Mouse (Mus musculus): ENCODE measurements at regions not wholly inside any gene's neighbourhood (a gene's known extent, or its start where the extent isn't known, plus 50 kb on each side); places are given as distances from the start of the nearest gene placed in this dataset.

DNA sequence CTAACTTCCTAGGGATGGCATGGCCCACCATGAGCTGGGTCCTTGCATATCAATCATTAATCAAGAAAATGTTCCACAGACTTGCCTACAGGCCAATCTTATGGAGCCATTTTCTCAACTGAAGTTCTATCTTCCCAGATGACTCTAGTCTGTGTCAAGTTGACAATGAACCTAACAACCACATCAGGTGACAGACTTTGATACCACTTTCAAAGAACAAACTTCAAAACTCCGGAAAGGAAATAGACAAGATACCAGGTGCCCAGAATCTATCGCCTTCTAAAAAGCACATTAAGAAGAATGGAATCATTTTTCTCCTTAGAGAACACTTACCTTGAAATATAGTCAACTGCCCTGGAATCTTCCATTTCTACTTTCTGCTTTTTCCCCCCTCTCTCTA, 192.8 kb upstream of the Nrp1 start:
- H3K9ac ChIP-seq (replicated peaks), result no peak overlapping the region
- H3K27me3 ChIP-seq, result no peaks in the 10 kb centered on the region
- no peaks in the 10 kb centered on the region for H3K36me3 ChIP-seq
- no peak for ATAC-seq (ENCODE audit: insufficient number of reproducible peaks, insufficient read depth, low FRiP score, low TSS enrichment, low read depth)
- H3K4me3 ChIP-seq (replicated peaks), result no peak overlapping the region
- no peaks in the 10 kb centered on the region for H3K4me1 ChIP-seq (replicated peaks)
- 100% methylated on average over 2 of the region's 2 CpGs for WGBS
- H3K4me2 ChIP-seq, result no peak overlapping the region
- no peaks in the 10 kb centered on the region for H3K9me3 ChIP-seq
- no peak overlapping the region for H3K27ac ChIP-seq

DNA sequence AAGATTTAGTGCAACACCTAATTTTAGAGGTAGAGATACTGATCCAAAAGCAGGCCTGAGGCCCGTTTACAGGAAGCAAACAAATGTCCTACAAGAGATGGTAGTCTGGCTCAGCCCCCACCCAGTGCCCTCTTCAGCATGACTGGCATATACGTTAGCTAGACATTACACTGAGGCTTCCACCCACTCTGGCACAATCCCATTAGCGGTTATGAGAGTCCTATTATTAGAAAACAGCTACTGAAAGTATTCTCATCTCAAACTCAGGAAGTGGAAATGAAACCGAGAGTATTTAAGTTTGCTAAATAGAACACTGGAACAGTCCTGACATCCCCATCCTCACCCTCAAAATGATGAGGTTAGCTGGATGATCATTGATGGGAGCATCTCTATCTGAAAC, 192.3 kb upstream of the Nrp1 start:
- no peak overlapping the region for H3K4me2 ChIP-seq
- WGBS, result 88% methylated on average over 4 of the region's 4 CpGs
- H3K9ac ChIP-seq (replicated peaks), result no peak overlapping the region
- H3K4me3 ChIP-seq (replicated peaks), result no peak overlapping the region
- H3K36me3 ChIP-seq, result no peaks in the 10 kb centered on the region
- H3K9me3 ChIP-seq, result no peaks in the 10 kb centered on the region
- no peaks in the 10 kb centered on the region for H3K4me1 ChIP-seq (replicated peaks)
- no peaks in the 10 kb centered on the region for H3K27me3 ChIP-seq
- H3K27ac ChIP-seq, result no peak overlapping the region
- no peak for ATAC-seq (ENCODE audit: insufficient number of reproducible peaks, insufficient read depth, low FRiP score, low TSS enrichment, low read depth)

DNA sequence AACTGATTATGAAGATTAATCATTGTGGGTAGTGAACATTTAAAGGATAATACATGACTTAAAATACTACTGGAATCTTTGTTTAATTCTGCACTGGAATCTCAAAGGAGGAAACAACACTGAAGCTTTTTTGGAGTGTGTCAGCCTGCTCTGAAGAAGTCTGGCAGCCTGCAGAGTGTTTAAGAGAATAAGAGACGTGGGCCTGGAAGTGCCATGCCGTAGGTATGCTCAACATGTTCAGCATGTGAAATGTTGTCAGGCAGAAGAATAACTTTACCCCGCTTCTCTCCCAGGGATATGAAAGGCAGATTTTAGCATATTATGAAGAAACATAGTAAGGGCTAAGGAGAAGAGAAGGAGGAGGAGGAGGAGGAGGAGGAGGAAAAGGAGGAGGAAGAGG, 189.6 kb upstream of the Nrp1 start:
- 88% methylated on average over 3 of the region's 3 CpGs for WGBS
- H3K9ac ChIP-seq (replicated peaks), result no peak overlapping the region

DNA sequence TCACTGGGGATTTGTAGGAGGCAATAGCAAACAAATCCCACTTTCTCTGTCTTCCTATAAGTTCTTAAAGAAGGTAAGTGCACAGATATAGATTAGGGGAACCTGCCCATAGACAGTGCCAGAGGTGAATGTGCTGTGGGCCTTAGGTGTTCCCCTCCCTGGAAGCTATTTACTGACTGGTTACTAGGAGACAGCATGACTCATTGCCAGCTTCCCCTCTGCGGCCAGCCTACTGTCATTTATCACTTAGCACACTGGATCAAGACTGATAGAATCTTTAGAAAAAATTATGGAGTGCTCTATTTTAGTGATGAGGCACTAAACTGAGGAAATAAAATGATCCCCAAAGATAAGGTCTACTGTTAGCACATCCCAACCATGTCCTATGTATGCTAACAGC, 187.3 kb upstream of the Nrp1 start:
- H3K4me2 ChIP-seq, result no peak overlapping the region
- H3K9me3 ChIP-seq, result no peaks in the 10 kb centered on the region
- no peak overlapping the region for H3K9ac ChIP-seq (replicated peaks)
- no peaks in the 10 kb centered on the region for H3K36me3 ChIP-seq
- no peak overlapping the region for H3K27ac ChIP-seq
- H3K4me3 ChIP-seq (replicated peaks), result no peak overlapping the region
- WGBS, result 48% methylated on average over 1 of the region's 1 CpGs
- no peaks in the 10 kb centered on the region for H3K4me1 ChIP-seq (replicated peaks)
- no peaks in the 10 kb centered on the region for H3K27me3 ChIP-seq
- ATAC-seq (ENCODE audit: insufficient number of reproducible peaks, insufficient read depth, low FRiP score, low TSS enrichment, low read depth), result no peak

More for the DNA sequence above, 189.6 kb upstream of the Nrp1 start:
- H3K4me3 ChIP-seq (replicated peaks), result no peak overlapping the region
- no peaks in the 10 kb centered on the region for H3K36me3 ChIP-seq
- ATAC-seq (ENCODE audit: insufficient number of reproducible peaks, insufficient read depth, low FRiP score, low TSS enrichment, low read depth), result no peak
- no peak overlapping the region for H3K4me2 ChIP-seq
- H3K9me3 ChIP-seq, result no peaks in the 10 kb centered on the region
- no peaks in the 10 kb centered on the region for H3K4me1 ChIP-seq (replicated peaks)
- H3K27me3 ChIP-seq, result no peaks in the 10 kb centered on the region
- H3K27ac ChIP-seq, result no peak overlapping the region

DNA sequence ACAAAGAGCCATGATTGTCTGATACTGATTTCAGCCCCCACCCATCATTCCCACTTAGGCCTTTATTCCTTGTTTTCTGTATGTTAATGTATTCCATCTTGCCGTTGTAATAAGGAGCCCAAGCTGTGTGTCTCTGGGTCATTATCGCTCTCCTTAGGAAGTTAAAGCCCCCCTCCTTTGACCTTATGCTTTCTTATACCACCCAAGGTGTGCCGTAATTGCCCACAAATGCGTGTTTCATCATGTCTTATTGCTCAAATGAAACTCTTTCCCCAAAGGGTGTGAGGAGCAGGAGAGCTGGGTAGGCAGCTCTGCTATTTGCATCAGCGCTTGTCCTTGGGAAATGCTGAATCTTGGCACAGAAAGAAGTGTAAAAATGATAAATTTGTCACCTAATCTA, 178.2 kb upstream of the Nrp1 start:
- H3K27ac ChIP-seq, result no peak overlapping the region
- no peaks in the 10 kb centered on the region for H3K27me3 ChIP-seq
- WGBS, result 43% methylated on average over 5 of the region's 5 CpGs
- H3K4me1 ChIP-seq (replicated peaks), result peaks cover 11% of the 10 kb centered on the region; the same call in 1 of the 2 replicates
- H3K4me3 ChIP-seq (replicated peaks), result no peak overlapping the region
- no peak overlapping the region for H3K4me2 ChIP-seq
- no peak overlapping the region for H3K9ac ChIP-seq (replicated peaks)
- no peak for ATAC-seq (ENCODE audit: insufficient number of reproducible peaks, insufficient read depth, low FRiP score, low TSS enrichment, low read depth)
- H3K9me3 ChIP-seq, result no peaks in the 10 kb centered on the region
- H3K36me3 ChIP-seq, result no peaks in the 10 kb centered on the region

DNA sequence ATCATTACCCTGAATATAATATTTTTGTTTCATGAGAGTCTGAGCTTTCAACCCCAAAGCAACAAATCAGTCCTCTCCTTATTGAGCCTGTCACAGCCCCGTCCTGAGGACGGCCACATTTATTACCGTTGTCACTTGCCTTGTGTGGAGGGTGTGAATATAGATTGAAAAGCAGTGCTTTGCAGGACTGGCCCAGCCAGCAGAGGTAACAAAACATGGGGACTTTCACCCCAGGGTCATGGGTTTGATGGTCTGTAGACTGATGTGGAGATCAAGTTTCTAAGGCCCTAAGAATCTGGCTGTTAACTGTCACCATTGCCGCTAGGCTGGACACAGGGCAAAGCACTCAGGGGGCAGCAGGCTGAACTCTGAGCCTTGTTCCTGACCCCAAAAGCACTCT, 175.3 kb upstream of the Nrp1 start:
- ATAC-seq (ENCODE audit: insufficient number of reproducible peaks, insufficient read depth, low FRiP score, low TSS enrichment, low read depth), result no peak
- no peaks in the 10 kb centered on the region for H3K36me3 ChIP-seq
- no peak overlapping the region for H3K9ac ChIP-seq (replicated peaks)
- no peak overlapping the region for H3K4me2 ChIP-seq
- no peak overlapping the region for H3K27ac ChIP-seq
- no peaks in the 10 kb centered on the region for H3K27me3 ChIP-seq
- H3K4me3 ChIP-seq (replicated peaks), result no peak overlapping the region
- H3K4me1 ChIP-seq (replicated peaks), result peaks cover 11% of the 10 kb centered on the region; the same call in 1 of the 2 replicates
- H3K9me3 ChIP-seq, result no peaks in the 10 kb centered on the region
- WGBS, result 9% methylated on average over 4 of the region's 4 CpGs

DNA sequence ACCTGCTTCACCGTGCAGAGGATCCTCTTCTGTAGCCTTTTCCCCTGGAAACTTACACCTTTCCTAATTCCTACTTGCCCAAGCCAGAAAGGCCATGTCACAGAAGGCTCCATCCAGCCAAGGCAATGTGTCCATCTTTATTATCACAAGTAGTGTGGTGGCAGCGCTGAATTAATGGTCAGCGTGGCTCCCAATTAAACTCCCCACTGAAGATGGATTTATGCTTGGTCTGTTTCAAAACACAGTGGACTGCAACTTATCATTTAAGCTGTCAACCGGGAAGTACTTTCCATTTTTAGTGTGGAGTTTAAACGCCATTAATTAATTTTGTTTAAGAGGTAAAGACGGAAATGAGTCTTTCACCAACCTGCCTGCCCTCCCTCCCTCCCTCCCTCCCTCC, 170.1 kb upstream of the Nrp1 start:
- Histone ChIP-seq H3K36me3 (no peaks in the 10 kb centered on the region), H3K27ac (no peak overlapping the region), H3K9me3 (no peaks in the 10 kb centered on the region), H3K27me3 (no peaks in the 10 kb centered on the region), H3K4me2 (no peak overlapping the region), H3K4me3 (replicated peaks) (no peak overlapping the region), H3K9ac (replicated peaks) (no peak overlapping the region), H3K4me1 (replicated peaks) (peaks cover under 1% of the 10 kb centered on the region; the same call in 1 of the 2 replicates)
- 49% methylated on average over 6 of the region's 6 CpGs for WGBS
- ATAC-seq (ENCODE audit: insufficient number of reproducible peaks, insufficient read depth, low FRiP score, low TSS enrichment, low read depth), result no peak

DNA sequence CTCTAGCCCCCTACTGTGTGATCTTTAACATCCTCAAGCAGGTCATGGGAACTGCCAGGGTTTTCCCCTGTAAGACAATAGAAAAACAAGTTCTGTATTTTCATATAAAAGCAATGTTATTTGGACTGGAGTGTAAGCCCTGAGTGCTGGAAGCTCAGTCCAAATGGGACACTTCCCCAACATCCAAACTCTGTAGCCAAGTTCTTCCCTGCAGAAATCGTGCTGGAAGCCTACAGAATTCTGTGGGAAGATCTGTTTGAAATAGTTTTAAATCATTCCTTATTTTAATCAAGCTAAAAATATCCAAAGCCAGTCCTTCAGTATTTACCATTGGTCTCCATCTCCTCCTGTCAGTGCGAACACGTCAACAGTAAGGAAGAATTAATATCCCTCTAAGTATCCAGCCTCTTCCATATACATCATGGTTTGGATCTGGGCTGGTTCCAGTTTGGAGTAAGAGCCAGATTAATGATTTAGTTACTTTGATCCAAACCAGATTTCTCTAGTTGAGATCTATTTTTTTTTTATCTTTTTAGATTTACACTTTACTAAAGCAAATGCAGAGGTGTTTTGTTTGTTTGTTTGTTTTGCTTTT, 165.0 kb upstream of the Nrp1 start:
- no peak for ATAC-seq (ENCODE audit: insufficient number of reproducible peaks, insufficient read depth, low FRiP score, low TSS enrichment, low read depth)
- H3K27me3 ChIP-seq, result no peaks in the 10 kb centered on the region
- 83% methylated on average over 3 of the region's 3 CpGs for WGBS
- H3K4me1 ChIP-seq (replicated peaks), result no peaks in the 10 kb centered on the region
- H3K27ac ChIP-seq, result no peak overlapping the region
- H3K9ac ChIP-seq (replicated peaks), result no peak overlapping the region
- no peaks in the 10 kb centered on the region for H3K36me3 ChIP-seq
- H3K4me2 ChIP-seq, result no peak overlapping the region
- H3K9me3 ChIP-seq, result no peaks in the 10 kb centered on the region
- H3K4me3 ChIP-seq (replicated peaks), result no peak overlapping the region

DNA sequence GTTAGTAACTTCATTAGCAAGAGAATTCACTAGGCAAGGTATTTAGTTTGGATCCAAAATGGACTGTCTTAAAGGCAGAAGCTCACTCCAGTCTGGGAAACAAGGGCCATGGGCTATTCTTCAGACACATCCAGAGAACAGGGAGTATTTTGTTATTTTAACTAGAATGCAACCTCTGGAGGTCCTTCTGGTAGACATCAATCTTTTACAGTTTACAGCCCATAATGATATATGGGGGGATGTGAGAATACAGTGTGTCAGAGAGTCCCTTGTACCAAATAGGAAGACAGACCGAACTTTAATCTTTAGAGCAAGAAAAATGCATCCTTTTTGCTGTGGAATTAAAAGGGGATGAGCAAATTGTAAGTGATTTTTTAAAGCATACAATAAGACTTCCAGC, 157.6 kb upstream of the Nrp1 start:
- Histone ChIP-seq H3K27me3 (no peaks in the 10 kb centered on the region), H3K4me1 (replicated peaks) (no peaks in the 10 kb centered on the region), H3K9me3 (no peaks in the 10 kb centered on the region), H3K27ac (no peak overlapping the region), H3K4me2 (no peak overlapping the region), H3K36me3 (no peaks in the 10 kb centered on the region), H3K9ac (replicated peaks) (no peak overlapping the region), H3K4me3 (replicated peaks) (no peak overlapping the region)
- WGBS, result 91% methylated on average over 1 of the region's 1 CpGs
- ATAC-seq (ENCODE audit: insufficient number of reproducible peaks, insufficient read depth, low FRiP score, low TSS enrichment, low read depth), result no peak

DNA sequence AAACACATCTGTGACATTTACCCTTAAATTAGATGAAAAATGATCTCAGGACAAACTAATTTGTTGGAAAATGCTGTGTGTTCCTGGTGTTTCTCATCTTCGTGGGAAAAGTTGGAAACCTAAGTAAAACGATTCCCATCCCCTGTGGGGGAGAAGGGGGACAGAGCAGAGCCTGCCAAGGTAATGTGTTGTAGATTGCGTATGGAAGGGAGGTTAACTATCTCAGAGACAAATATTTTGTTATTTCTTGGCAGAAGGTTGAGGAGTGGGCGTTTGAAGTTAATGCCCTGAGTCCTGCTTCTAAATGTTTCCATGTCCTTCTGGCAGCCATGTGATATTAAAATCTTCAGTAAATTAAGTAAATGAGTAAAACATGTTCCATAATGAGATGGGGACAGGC, 156.8 kb upstream of the Nrp1 start:
- Histone ChIP-seq H3K27me3 (no peaks in the 10 kb centered on the region), H3K27ac (no peak overlapping the region), H3K9ac (replicated peaks) (no peak overlapping the region), H3K9me3 (no peaks in the 10 kb centered on the region), H3K4me2 (no peak overlapping the region), H3K4me1 (replicated peaks) (no peaks in the 10 kb centered on the region), H3K4me3 (replicated peaks) (no peak overlapping the region), H3K36me3 (no peaks in the 10 kb centered on the region)
- no peak for ATAC-seq (ENCODE audit: insufficient number of reproducible peaks, insufficient read depth, low FRiP score, low TSS enrichment, low read depth)
- WGBS, result 39% methylated on average over 4 of the region's 4 CpGs

DNA sequence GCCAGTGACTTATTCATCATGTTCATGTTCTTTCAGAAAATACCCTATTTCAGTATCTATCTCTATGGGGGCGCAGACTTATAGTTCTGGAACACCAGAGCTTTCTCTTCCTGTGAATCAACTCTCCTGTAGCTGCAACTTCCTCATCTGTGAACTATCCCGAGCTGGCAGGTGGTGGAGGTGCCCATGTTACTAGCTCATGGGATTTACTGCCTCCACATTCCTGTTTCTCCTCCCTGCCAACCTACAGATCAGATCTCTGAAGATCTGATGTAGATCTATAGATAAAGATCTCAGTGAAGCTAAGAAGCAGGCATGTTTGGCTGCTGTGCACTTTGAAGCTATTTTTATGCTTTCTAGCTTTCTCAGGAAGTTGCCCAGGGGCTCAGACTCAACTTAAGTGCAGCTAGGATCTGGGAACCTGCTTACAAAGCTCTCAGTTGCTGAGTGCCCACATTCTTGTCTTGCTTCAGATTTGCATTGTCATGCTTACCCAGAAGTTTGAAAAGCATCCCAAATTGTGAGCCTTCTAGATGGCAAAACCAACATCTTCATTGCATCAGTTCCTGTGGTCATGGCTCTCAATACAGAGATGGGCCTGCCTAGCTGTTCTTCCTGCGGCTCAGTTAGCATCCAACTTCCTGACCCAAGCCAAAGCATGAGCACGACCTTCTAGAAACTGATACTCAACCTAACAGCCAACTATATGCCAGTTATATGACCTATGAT, 156.1 kb upstream of the Nrp1 start:
- WGBS, result 76% methylated on average over 4 of the region's 4 CpGs
- no peak for ATAC-seq (ENCODE audit: insufficient number of reproducible peaks, insufficient read depth, low FRiP score, low TSS enrichment, low read depth)

DNA sequence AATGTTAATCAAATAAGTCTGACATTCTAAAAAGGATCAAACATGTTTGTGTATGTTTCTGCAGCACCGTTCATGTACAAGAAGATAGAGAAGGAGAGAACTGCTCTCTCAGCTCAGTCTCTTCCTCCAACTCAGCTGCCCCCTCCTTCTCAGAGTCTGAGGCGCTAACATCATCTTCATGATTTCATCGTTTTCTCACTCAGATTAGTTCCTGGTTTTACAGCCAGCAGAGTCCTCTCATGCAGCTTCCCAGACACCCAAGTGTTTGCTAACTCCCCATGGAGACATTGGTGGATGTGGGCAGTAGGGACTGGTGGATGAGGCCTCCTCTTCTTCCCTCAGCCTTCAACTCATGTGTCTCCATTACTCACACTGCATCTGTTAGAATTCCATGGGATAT, 153.6 kb upstream of the Nrp1 start:
- no peak overlapping the region for H3K4me2 ChIP-seq
- H3K36me3 ChIP-seq, result no peaks in the 10 kb centered on the region
- no peak overlapping the region for H3K4me3 ChIP-seq (replicated peaks)
- no peak overlapping the region for H3K27ac ChIP-seq
- WGBS, result 77% methylated on average over 3 of the region's 3 CpGs
- no peaks in the 10 kb centered on the region for H3K27me3 ChIP-seq
- no peak overlapping the region for H3K9ac ChIP-seq (replicated peaks)
- no peaks in the 10 kb centered on the region for H3K9me3 ChIP-seq
- ATAC-seq (ENCODE audit: insufficient number of reproducible peaks, insufficient read depth, low FRiP score, low TSS enrichment, low read depth), result no peak
- H3K4me1 ChIP-seq (replicated peaks), result no peaks in the 10 kb centered on the region

More for the DNA sequence above, 156.1 kb upstream of the Nrp1 start:
- no peak overlapping the region for H3K4me2 ChIP-seq
- H3K27me3 ChIP-seq, result no peaks in the 10 kb centered on the region
- H3K4me1 ChIP-seq (replicated peaks), result no peaks in the 10 kb centered on the region
- H3K9ac ChIP-seq (replicated peaks), result no peak overlapping the region
- H3K36me3 ChIP-seq, result no peaks in the 10 kb centered on the region
- no peak overlapping the region for H3K27ac ChIP-seq
- no peaks in the 10 kb centered on the region for H3K9me3 ChIP-seq
- no peak overlapping the region for H3K4me3 ChIP-seq (replicated peaks)

Measured in limb, embryonic 12.5 days (tissue).